Mouse (Mus musculus): ENCODE data around the gene Ppm1b. TPM values are rescaled to one million over a fixed set of nuclear protein-coding genes. Genes with fewer than 3 reads are reported as not detected.
A peak's percentile ranks its signal among the peaks of the same experiment; 100 is the strongest.

Ppm1b gene
- polyA plus RNA-seq, 2 experiments = 31.3 to 40.6 TPM

- no peaks in the 10 kb centered on the region for H3K27me3 ChIP-seq (ENCODE audit: control insufficient read depth, insufficient read depth, low read length)
- ATAC-seq (ENCODE audit: insufficient read depth) = no peak
- peaks cover 0 to 6% of the 10 kb centered on the region in 2 experiments; a peak in 1 of 4 replicates for H3K4me1 ChIP-seq (replicated peaks; ENCODE audit: control insufficient read depth in 2 of 2, insufficient read depth in 2 of 2, low read length in 1 of 2)
- no peak overlapping the region for H3K9ac ChIP-seq (replicated peaks)
- H3K4me3 ChIP-seq (ENCODE audit: insufficient read depth in 1 of 2, low read depth in 2 of 2, low read length in 2 of 2) = no peak overlapping the region
- 69% methylated on average over 6 of the region's 6 CpGs for WGBS (ENCODE audit: insufficient replicate concordance)
- no peaks in the 10 kb centered on the region for H3K36me3 ChIP-seq (replicated peaks; ENCODE audit: control insufficient read depth, insufficient read depth, low read depth)
- TF ChIP-seq CTCF (IDR thresholded peaks at IDR 0.05; ENCODE audit: low read depth) (no peak), EP300 (IDR thresholded peaks at IDR 0.05; ENCODE audit: low read depth) (no peak)
- H3K9me3 ChIP-seq (ENCODE audit: control insufficient read depth, low read length) = no peaks in the 10 kb centered on the region
- no peak overlapping the region for H3K27ac ChIP-seq
- no peak overlapping the region for H3K4me2 ChIP-seq (ENCODE audit: low read depth)
- DNase-seq (ENCODE audit: low read depth in 3 of 3, low spot score in 3 of 3) = no peak
These were observed 85.9 kb downstream of the Ppm1b start for GRCm38 (mm10) chr17:85042419-85042818.

- no peaks in the 10 kb centered on the region for H3K9me3 ChIP-seq (ENCODE audit: control insufficient read depth, low read length)
- TF ChIP-seq CTCF (IDR thresholded peaks at IDR 0.05; ENCODE audit: low read depth) = no peak
- TF ChIP-seq EP300 (IDR thresholded peaks at IDR 0.05; ENCODE audit: low read depth) = no peak
- H3K27me3 ChIP-seq (ENCODE audit: control insufficient read depth, insufficient read depth, low read length) = no peaks in the 10 kb centered on the region
- ATAC-seq (ENCODE audit: insufficient read depth) (no peak), DNase-seq (ENCODE audit: low read depth in 3 of 3, low spot score in 3 of 3) (no peak)
- no peak overlapping the region for H3K4me2 ChIP-seq (ENCODE audit: low read depth)
- 52% methylated on average over 6 of the region's 6 CpGs for WGBS (ENCODE audit: insufficient replicate concordance)
- H3K27ac ChIP-seq = no peak overlapping the region
- peaks cover 0 to 6% of the 10 kb centered on the region in 2 experiments; a peak in 1 of 4 replicates for H3K4me1 ChIP-seq (replicated peaks; ENCODE audit: control insufficient read depth in 2 of 2, insufficient read depth in 2 of 2, low read length in 1 of 2)
- H3K4me3 ChIP-seq (ENCODE audit: insufficient read depth in 1 of 2, low read depth in 2 of 2, low read length in 2 of 2) = no peak overlapping the region
- H3K36me3 ChIP-seq (replicated peaks; ENCODE audit: control insufficient read depth, insufficient read depth, low read depth) = no peaks in the 10 kb centered on the region
- H3K9ac ChIP-seq (replicated peaks) = no peak overlapping the region
These were observed 86.9 kb downstream of the Ppm1b start for GRCm38 (mm10) chr17:85043404-85043816.

- H3K27me3 ChIP-seq (ENCODE audit: control insufficient read depth, insufficient read depth, low read length) = no peaks in the 10 kb centered on the region
- DNase-seq (ENCODE audit: low read depth in 3 of 3, low spot score in 3 of 3) = no peak
- no peak for TF ChIP-seq EP300 (IDR thresholded peaks at IDR 0.05; ENCODE audit: low read depth)
- no peak for ATAC-seq (ENCODE audit: insufficient read depth)
- no peak overlapping the region for H3K4me3 ChIP-seq (ENCODE audit: insufficient read depth in 1 of 2, low read depth in 2 of 2, low read length in 2 of 2)
- H3K4me1 ChIP-seq (replicated peaks; ENCODE audit: control insufficient read depth in 2 of 2, insufficient read depth in 2 of 2, low read length in 1 of 2) = peaks cover 0 to 6% of the 10 kb centered on the region in 2 experiments; a peak in 1 of 4 replicates
- H3K9me3 ChIP-seq (ENCODE audit: control insufficient read depth, low read length) = no peaks in the 10 kb centered on the region
- 64% methylated on average over 5 of the region's 5 CpGs for WGBS (ENCODE audit: insufficient replicate concordance)
- H3K36me3 ChIP-seq (replicated peaks; ENCODE audit: control insufficient read depth, insufficient read depth, low read depth) = no peaks in the 10 kb centered on the region
- H3K27ac ChIP-seq = no peak overlapping the region
- H3K9ac ChIP-seq (replicated peaks) = no peak overlapping the region
- no peak overlapping the region for H3K4me2 ChIP-seq (ENCODE audit: low read depth)
These were observed 87.9 kb downstream of the Ppm1b start for GRCm38 (mm10) chr17:85044466-85044865.

- Histone ChIP-seq H3K9me3 (ENCODE audit: control insufficient read depth, low read length) (no peaks in the 10 kb centered on the region), H3K4me3 (ENCODE audit: insufficient read depth in 1 of 2, low read depth in 2 of 2, low read length in 2 of 2) (no peak overlapping the region), H3K4me2 (ENCODE audit: low read depth) (no peak overlapping the region), H3K27me3 (ENCODE audit: control insufficient read depth, insufficient read depth, low read length) (no peaks in the 10 kb centered on the region), H3K27ac (no peak overlapping the region), H3K36me3 (replicated peaks; ENCODE audit: control insufficient read depth, insufficient read depth, low read depth) (no peaks in the 10 kb centered on the region), H3K4me1 (replicated peaks; ENCODE audit: control insufficient read depth in 2 of 2, insufficient read depth in 2 of 2, low read length in 1 of 2) (peaks cover 0 to 6% of the 10 kb centered on the region in 2 experiments; a peak in 1 of 4 replicates), H3K9ac (replicated peaks) (no peak overlapping the region)
- ATAC-seq (ENCODE audit: insufficient read depth) = no peak
- 73% methylated on average over 12 of the region's 12 CpGs for WGBS (ENCODE audit: insufficient replicate concordance)
- DNase-seq (ENCODE audit: low read depth in 3 of 3, low spot score in 3 of 3) = no peak
- no peak for TF ChIP-seq EP300 (IDR thresholded peaks at IDR 0.05; ENCODE audit: low read depth)
- peak; percentile 25; the same call in 1 of the 2 replicates for TF ChIP-seq CTCF (IDR thresholded peaks at IDR 0.05; ENCODE audit: low read depth)
These were observed 88.6 kb downstream of the Ppm1b start for GRCm38 (mm10) chr17:85045160-85045559.

- peaks cover 0 to 7% of the 10 kb centered on the region in 2 experiments; a peak in 1 of 4 replicates for H3K4me1 ChIP-seq (replicated peaks; ENCODE audit: control insufficient read depth in 2 of 2, insufficient read depth in 2 of 2, low read length in 1 of 2)
- no peak overlapping the region for H3K4me2 ChIP-seq (ENCODE audit: low read depth)
- ATAC-seq (ENCODE audit: insufficient read depth) = no peak
- no peak for DNase-seq (ENCODE audit: low read depth in 3 of 3, low spot score in 3 of 3)
- H3K27ac ChIP-seq = no peak overlapping the region
- TF ChIP-seq CTCF (IDR thresholded peaks at IDR 0.05; ENCODE audit: low read depth) (no peak), EP300 (IDR thresholded peaks at IDR 0.05; ENCODE audit: low read depth) (no peak)
- no peaks in the 10 kb centered on the region for H3K27me3 ChIP-seq (ENCODE audit: control insufficient read depth, insufficient read depth, low read length)
- no peaks in the 10 kb centered on the region for H3K36me3 ChIP-seq (replicated peaks; ENCODE audit: control insufficient read depth, insufficient read depth, low read depth)
- no peak overlapping the region for H3K4me3 ChIP-seq (ENCODE audit: insufficient read depth in 1 of 2, low read depth in 2 of 2, low read length in 2 of 2)
- H3K9me3 ChIP-seq (ENCODE audit: control insufficient read depth, low read length) = no peaks in the 10 kb centered on the region
- 78% methylated on average over 5 of the region's 5 CpGs for WGBS (ENCODE audit: insufficient replicate concordance)
- H3K9ac ChIP-seq (replicated peaks) = no peak overlapping the region
These were observed 91.8 kb downstream of the Ppm1b start for GRCm38 (mm10) chr17:85048379-85048778.

All from liver, embryonic 14.5 days (tissue).